Mouse (Mus musculus): ENCODE measurements around the gene Creb5. TPM values are rescaled to one million over a fixed set of nuclear protein-coding genes. Genes with fewer than 3 reads are reported as not detected.
A peak's percentile ranks its signal among the peaks of the same experiment; 100 is the strongest.

Gene Creb5
- polyA plus RNA-seq, 1 experiment from 2014 or later, result 5.4 TPM

DNA sequence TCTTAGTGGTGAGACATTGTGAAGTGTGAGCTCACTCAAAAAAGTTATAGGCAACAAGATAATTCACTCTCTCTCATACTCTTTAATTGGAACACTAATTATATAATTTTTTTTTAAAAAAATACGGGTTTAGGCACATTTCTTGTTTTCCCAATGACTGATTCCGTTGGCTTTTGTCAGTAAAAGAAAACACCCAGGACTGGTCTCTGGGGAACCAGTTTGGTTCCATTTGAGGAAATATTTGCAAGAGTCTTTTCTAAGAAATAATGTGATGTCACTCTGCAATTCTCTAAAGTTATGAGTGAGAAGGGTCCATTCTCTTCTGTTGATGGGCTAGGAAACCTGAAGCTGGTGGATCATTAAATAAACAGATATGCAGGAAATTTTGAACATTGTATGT, 309.3 kb downstream of the Creb5 start:
- no peaks in the 10 kb centered on the region for H3K9me3 ChIP-seq (ENCODE audit: low read length)
- no peak overlapping the region for H3K9ac ChIP-seq (replicated peaks; ENCODE audit: low read depth)
- no peak overlapping the region for H3K27ac ChIP-seq (ENCODE audit: low read length)
- DNase-seq (ENCODE audit: low spot score) (no peak), ATAC-seq (no peak)
- no peaks in the 10 kb centered on the region for H3K4me1 ChIP-seq (ENCODE audit: insufficient read depth, low read depth, low read length)
- 87% methylated on average over 2 of the region's 2 CpGs for WGBS
- H3K27me3 ChIP-seq (replicated peaks; ENCODE audit: insufficient read depth, low read length), result no peaks in the 10 kb centered on the region
- no peaks in the 10 kb centered on the region for H3K36me3 ChIP-seq (ENCODE audit: insufficient read depth, low read length)
- no peak overlapping the region for H3K4me3 ChIP-seq (ENCODE audit: low read depth, low read length)
- TF ChIP-seq EP300 (IDR thresholded peaks at IDR 0.05), result no peak
- no peak for TF ChIP-seq CTCF (IDR thresholded peaks at IDR 0.05)
- H3K4me2 ChIP-seq (replicated peaks; ENCODE audit: low read depth, low read length), result no peak overlapping the region

DNA sequence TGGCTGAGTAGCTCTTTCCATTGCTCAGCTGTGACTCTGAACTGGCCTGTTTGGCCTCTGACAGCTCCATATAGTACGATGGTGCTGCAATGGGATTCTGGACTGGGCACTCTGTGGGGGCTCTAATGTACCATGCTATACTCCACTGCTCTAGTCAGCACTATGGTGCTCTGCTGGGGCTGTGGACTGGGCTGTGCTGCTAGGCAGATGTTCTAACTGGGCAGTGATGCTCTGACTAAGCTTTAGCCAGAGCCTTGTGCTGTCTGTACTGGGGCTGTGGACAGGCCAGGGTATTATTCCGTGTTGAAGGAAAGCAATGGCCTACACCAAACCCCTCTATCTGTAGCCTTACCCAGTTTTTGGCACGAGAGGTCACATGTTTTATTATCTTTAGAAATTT, 316.0 kb downstream of the Creb5 start:
- TF ChIP-seq CTCF (IDR thresholded peaks at IDR 0.05), result no peak
- TF ChIP-seq EP300 (IDR thresholded peaks at IDR 0.05), result no peak
- H3K4me3 ChIP-seq (ENCODE audit: low read depth, low read length), result no peak overlapping the region
- no peak for DNase-seq (ENCODE audit: low spot score)
- H3K27ac ChIP-seq (ENCODE audit: low read length), result no peak overlapping the region
- no peaks in the 10 kb centered on the region for H3K36me3 ChIP-seq (ENCODE audit: insufficient read depth, low read length)
- no peaks in the 10 kb centered on the region for H3K4me1 ChIP-seq (ENCODE audit: insufficient read depth, low read depth, low read length)
- 86% methylated on average over 3 of the region's 3 CpGs for WGBS
- H3K4me2 ChIP-seq (replicated peaks; ENCODE audit: low read depth, low read length), result no peak overlapping the region
- no peaks in the 10 kb centered on the region for H3K9me3 ChIP-seq (ENCODE audit: low read length)
- no peak overlapping the region for H3K9ac ChIP-seq (replicated peaks; ENCODE audit: low read depth)
- no peak for ATAC-seq
- H3K27me3 ChIP-seq (replicated peaks; ENCODE audit: insufficient read depth, low read length), result no peaks in the 10 kb centered on the region

DNA sequence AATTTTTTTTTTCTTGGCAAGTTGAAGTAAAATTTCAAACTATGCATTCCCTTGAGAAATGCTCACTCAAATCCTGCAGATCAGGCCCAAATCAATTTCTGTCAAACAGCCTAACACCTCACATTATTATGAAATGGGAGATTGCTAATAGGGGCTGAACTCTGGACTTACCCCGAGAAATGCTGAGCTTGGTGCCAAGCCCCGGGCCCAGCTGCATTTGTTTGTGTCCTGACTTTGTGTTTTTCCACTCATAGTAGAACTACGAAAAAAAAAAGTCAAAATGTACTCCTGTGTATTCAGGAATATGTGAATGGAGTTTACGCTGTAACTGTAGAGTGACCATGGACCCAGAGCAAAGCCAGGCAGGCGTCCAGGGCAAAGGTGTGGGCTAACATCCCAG, 316.6 kb downstream of the Creb5 start:
- H3K4me2 ChIP-seq (replicated peaks; ENCODE audit: low read depth, low read length), result no peak overlapping the region
- WGBS, result 59% methylated on average over 5 of the region's 5 CpGs
- no peak for TF ChIP-seq CTCF (IDR thresholded peaks at IDR 0.05)
- TF ChIP-seq EP300 (IDR thresholded peaks at IDR 0.05), result no peak
- ATAC-seq (peak; percentile 35; the same call in 1 of the 2 replicates), DNase-seq (ENCODE audit: low spot score) (peak; percentile 53)
- H3K4me1 ChIP-seq (ENCODE audit: insufficient read depth, low read depth, low read length), result no peaks in the 10 kb centered on the region
- no peak overlapping the region for H3K9ac ChIP-seq (replicated peaks; ENCODE audit: low read depth)
- H3K4me3 ChIP-seq (ENCODE audit: low read depth, low read length), result no peak overlapping the region
- no peak overlapping the region for H3K27ac ChIP-seq (ENCODE audit: low read length)
- H3K9me3 ChIP-seq (ENCODE audit: low read length), result no peaks in the 10 kb centered on the region
- no peaks in the 10 kb centered on the region for H3K36me3 ChIP-seq (ENCODE audit: insufficient read depth, low read length)
- no peaks in the 10 kb centered on the region for H3K27me3 ChIP-seq (replicated peaks; ENCODE audit: insufficient read depth, low read length)

DNA sequence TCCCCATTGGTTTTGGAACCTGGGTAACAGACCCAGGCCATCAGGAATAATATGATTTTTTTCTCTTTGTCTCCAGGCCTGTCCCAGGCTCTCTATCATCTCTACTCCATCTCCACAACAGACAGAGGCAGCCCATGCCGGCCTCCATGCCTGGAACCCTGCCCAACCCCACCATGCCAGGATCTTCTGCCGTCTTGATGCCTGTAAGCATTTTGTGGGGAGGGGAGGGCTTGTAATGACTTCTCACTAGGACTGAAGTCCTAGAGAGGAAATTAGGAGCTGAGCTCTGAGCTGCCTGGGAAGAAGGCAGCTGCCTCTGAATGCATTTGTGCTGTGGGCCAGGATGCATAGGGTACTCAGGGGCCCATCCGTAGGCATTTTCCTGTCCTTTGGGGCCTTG, 317.3 kb downstream of the Creb5 start:
- WGBS, result 59% methylated on average over 3 of the region's 3 CpGs
- Histone ChIP-seq H3K9ac (replicated peaks; ENCODE audit: low read depth) (no peak overlapping the region), H3K27me3 (replicated peaks; ENCODE audit: insufficient read depth, low read length) (no peaks in the 10 kb centered on the region), H3K9me3 (ENCODE audit: low read length) (no peaks in the 10 kb centered on the region), H3K4me3 (ENCODE audit: low read depth, low read length) (no peak overlapping the region), H3K36me3 (ENCODE audit: insufficient read depth, low read length) (no peaks in the 10 kb centered on the region), H3K4me1 (ENCODE audit: insufficient read depth, low read depth, low read length) (no peaks in the 10 kb centered on the region), H3K4me2 (replicated peaks; ENCODE audit: low read depth, low read length) (no peak overlapping the region), H3K27ac (ENCODE audit: low read length) (no peak overlapping the region)
- DNase-seq (ENCODE audit: low spot score) (no peak), ATAC-seq (no peak)
- TF ChIP-seq EP300 (IDR thresholded peaks at IDR 0.05) (no peak), CTCF (IDR thresholded peaks at IDR 0.05) (no peak)

DNA sequence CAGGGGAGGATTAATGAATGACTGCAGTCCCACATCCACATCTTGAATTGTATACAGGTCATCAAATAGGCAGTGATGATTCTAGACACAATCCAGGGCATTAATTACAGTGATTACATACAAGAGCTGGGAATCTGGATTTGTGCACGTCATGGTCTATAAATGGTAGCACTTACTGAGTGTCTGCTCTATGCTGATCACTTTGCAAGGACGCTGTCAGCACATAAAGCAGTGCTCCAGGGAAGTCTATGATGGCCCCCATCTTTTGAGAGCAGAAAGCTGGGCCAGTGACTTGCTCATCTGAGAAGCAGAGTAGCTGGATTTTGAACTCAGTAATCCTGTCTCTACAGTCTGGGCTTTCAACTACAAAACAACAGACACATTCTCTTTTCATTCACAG, 318.1 kb downstream of the Creb5 start:
- Histone ChIP-seq H3K9ac (replicated peaks; ENCODE audit: low read depth) (no peak overlapping the region), H3K4me3 (ENCODE audit: low read depth, low read length) (no peak overlapping the region), H3K36me3 (ENCODE audit: insufficient read depth, low read length) (no peaks in the 10 kb centered on the region), H3K27ac (ENCODE audit: low read length) (no peak overlapping the region), H3K4me2 (replicated peaks; ENCODE audit: low read depth, low read length) (no peak overlapping the region), H3K9me3 (ENCODE audit: low read length) (no peaks in the 10 kb centered on the region), H3K4me1 (ENCODE audit: insufficient read depth, low read depth, low read length) (no peaks in the 10 kb centered on the region), H3K27me3 (replicated peaks; ENCODE audit: insufficient read depth, low read length) (no peaks in the 10 kb centered on the region)
- TF ChIP-seq EP300 (IDR thresholded peaks at IDR 0.05), result no peak
- no peak for TF ChIP-seq CTCF (IDR thresholded peaks at IDR 0.05)
- WGBS, result 88% methylated on average over 2 of the region's 2 CpGs
- no peak for ATAC-seq
- no peak for DNase-seq (ENCODE audit: low spot score)

DNA sequence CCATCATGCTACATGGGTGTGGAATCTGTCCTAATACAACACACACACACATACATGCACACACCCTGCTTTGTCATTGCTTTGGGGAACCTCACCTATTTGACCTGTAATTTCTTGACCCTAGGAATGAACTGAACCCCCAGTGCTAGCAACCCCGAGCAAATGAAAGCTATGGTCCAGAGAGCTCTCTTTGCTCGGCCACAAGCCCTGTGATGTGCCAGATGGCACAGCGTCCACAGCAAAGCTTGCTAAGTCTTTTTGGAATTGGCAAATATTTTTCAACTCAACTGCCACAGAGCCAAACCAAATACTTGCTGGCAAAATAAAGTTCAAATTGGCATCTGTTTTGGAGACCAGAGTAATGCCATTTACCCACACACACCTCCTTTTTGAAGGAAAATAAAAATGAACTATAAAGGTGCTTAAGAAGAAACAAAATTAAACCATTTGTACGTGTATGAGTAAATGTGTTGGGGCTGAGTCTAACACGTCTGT, 324.4 kb downstream of the Creb5 start:
- 84% methylated on average over 5 of the region's 5 CpGs for WGBS

DNA sequence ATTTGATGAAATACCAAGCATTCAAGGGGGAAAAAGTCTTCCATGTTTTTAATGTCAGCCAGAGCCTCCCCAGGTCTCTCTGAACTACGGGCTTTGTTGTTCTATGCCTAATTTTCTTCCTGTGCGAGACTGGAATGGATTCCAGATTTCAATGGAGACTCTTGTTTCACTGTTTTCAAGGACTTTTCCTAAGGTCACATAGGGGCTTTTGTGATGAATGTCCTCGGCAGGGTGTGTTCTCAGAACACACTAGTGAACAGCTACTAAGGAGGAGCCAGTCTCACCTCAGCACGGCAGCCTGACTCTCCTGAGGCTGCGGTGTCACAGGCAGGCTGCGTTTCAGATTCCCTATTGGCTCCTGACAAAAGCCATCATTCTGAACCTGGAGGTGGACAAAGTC, 325.6 kb downstream of the Creb5 start:
- no peak for DNase-seq (ENCODE audit: low spot score)
- no peaks in the 10 kb centered on the region for H3K9me3 ChIP-seq (ENCODE audit: low read length)
- H3K9ac ChIP-seq (replicated peaks; ENCODE audit: low read depth), result no peak overlapping the region
- TF ChIP-seq EP300 (IDR thresholded peaks at IDR 0.05), result no peak
- no peak for TF ChIP-seq CTCF (IDR thresholded peaks at IDR 0.05)
- ATAC-seq, result no peak
- H3K36me3 ChIP-seq (ENCODE audit: insufficient read depth, low read length), result no peaks in the 10 kb centered on the region
- H3K4me3 ChIP-seq (ENCODE audit: low read depth, low read length), result no peak overlapping the region
- peaks cover 4% of the 10 kb centered on the region; the same call in 1 of the 2 replicates for H3K4me1 ChIP-seq (ENCODE audit: insufficient read depth, low read depth, low read length)
- H3K4me2 ChIP-seq (replicated peaks; ENCODE audit: low read depth, low read length), result no peak overlapping the region
- no peaks in the 10 kb centered on the region for H3K27me3 ChIP-seq (replicated peaks; ENCODE audit: insufficient read depth, low read length)
- WGBS, result 46% methylated on average over 6 of the region's 6 CpGs
- H3K27ac ChIP-seq (ENCODE audit: low read length), result no peak overlapping the region

More for the DNA sequence above, 324.4 kb downstream of the Creb5 start:
- H3K4me3 ChIP-seq (ENCODE audit: low read depth, low read length), result no peak overlapping the region
- H3K27me3 ChIP-seq (replicated peaks; ENCODE audit: insufficient read depth, low read length), result no peaks in the 10 kb centered on the region
- no peaks in the 10 kb centered on the region for H3K9me3 ChIP-seq (ENCODE audit: low read length)
- peaks cover 4% of the 10 kb centered on the region; the same call in 1 of the 2 replicates for H3K4me1 ChIP-seq (ENCODE audit: insufficient read depth, low read depth, low read length)
- DNase-seq (ENCODE audit: low spot score) (no peak), ATAC-seq (no peak)
- no peak overlapping the region for H3K9ac ChIP-seq (replicated peaks; ENCODE audit: low read depth)
- H3K36me3 ChIP-seq (ENCODE audit: insufficient read depth, low read length), result no peaks in the 10 kb centered on the region
- no peak for TF ChIP-seq CTCF (IDR thresholded peaks at IDR 0.05)
- no peak for TF ChIP-seq EP300 (IDR thresholded peaks at IDR 0.05)
- H3K4me2 ChIP-seq (replicated peaks; ENCODE audit: low read depth, low read length), result no peak overlapping the region
- no peak overlapping the region for H3K27ac ChIP-seq (ENCODE audit: low read length)

All from lung, postnatal 0 days (tissue).